Mouse (Mus musculus): ENCODE measurements around the gene Cnnm2. TPM values are rescaled to one million over a fixed set of nuclear protein-coding genes. Genes with fewer than 3 reads are reported as not detected.

The Cnnm2 gene
- total and polyA plus RNA-seq, 2 experiments from 2014 or later, result 9.5 to 47.2 TPM

- no peak for DNase-seq (ENCODE audit: low spot score)
- Histone ChIP-seq H3K4me2 (ENCODE audit: low read depth, low read length) (no peak overlapping the region), H3K9me3 (ENCODE audit: low read length) (no peaks in the 10 kb centered on the region), H3K27me3 (ENCODE audit: insufficient read depth, low read length) (no peaks in the 10 kb centered on the region), H3K9ac (replicated peaks; ENCODE audit: low read length) (no peak overlapping the region), H3K4me3 (ENCODE audit: low read length) (no peak overlapping the region), H3K4me1 (ENCODE audit: insufficient read depth, low read length) (peaks cover 3% of the 10 kb centered on the region; the same call in 1 of the 2 replicates), H3K27ac (no peak overlapping the region), H3K36me3 (ENCODE audit: insufficient read depth, low read length) (no peaks in the 10 kb centered on the region)
- ATAC-seq, result no peak
- WGBS, result 69% methylated on average over 2 of the region's 2 CpGs
- TF ChIP-seq CTCF (IDR thresholded peaks at IDR 0.05; ENCODE audit: low read depth), result no peak
Measured at GRCm38 (mm10) chr19:46803732-46804131, 42.3 kb downstream of the Cnnm2 start.

DNA sequence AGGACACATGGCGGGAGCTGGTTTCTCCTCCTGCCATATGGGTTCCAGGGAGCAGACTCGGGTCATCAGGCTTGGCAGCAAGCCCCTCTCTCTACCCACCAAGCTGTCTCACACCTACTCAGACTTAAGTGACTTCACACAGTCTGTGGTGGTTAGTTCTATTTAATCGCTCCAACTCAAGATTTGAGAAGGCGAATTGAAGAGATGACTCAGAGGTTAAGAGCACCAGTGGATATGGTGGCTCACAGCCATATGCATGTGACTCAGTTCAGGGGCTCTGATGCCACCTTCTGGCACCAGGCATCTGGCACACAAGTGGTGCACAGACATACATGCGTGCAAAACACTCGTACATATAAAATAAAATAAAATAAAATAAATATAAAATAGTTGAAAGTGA, 43.4 kb downstream of the Cnnm2 start:
- no peak overlapping the region for H3K4me3 ChIP-seq (ENCODE audit: low read length)
- DNase-seq (ENCODE audit: low spot score) (peak; percentile 45), ATAC-seq (no peak)
- H3K4me1 ChIP-seq (ENCODE audit: insufficient read depth, low read length), result peaks cover 3% of the 10 kb centered on the region; the same call in 1 of the 2 replicates
- 77% methylated on average over 6 of the region's 6 CpGs for WGBS
- no peaks in the 10 kb centered on the region for H3K36me3 ChIP-seq (ENCODE audit: insufficient read depth, low read length)
- H3K27ac ChIP-seq, result no peak overlapping the region
- no peaks in the 10 kb centered on the region for H3K9me3 ChIP-seq (ENCODE audit: low read length)
- no peaks in the 10 kb centered on the region for H3K27me3 ChIP-seq (ENCODE audit: insufficient read depth, low read length)
- H3K9ac ChIP-seq (replicated peaks; ENCODE audit: low read length), result no peak overlapping the region
- no peak overlapping the region for H3K4me2 ChIP-seq (ENCODE audit: low read depth, low read length)
- peak; percentile 18; the same call in 1 of the 2 replicates for TF ChIP-seq CTCF (IDR thresholded peaks at IDR 0.05; ENCODE audit: low read depth)

DNA sequence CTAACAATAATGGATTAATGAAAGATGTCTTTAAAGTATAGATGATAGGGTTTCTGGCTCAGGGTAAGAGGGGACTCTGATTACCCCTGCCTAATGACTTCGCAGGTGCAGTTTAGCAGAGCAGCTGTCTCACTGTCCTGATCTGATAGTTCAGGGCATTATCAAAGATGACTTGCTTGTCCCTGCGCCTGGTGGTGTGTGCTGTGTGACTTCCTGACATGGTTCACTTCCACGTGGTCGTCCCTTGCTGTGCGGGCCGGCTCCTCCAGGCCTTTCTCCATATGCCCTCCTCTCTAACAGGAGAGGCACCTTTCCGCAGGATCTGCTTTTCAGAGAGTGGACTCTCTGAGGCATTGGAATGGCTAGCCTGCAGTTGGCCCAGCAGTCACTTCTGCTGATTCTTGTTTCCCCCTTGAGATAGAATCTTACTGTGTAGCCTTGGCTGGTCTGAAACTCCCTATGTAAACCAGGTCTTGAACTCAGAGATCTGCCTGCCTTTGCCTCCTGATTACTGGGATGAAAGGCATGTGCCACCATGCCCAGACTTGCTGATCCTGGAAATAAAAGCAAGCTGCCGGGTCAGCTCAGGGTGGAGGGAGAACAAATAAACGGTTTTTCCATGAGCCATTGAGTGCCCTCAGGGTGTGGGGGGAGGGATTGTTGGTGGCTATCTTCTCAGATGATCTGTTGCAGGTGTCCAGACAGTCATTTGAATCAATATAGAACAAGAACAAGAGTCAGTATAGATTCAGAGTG, 44.7 kb downstream of the Cnnm2 start:
- Histone ChIP-seq H3K27me3 (ENCODE audit: insufficient read depth, low read length) (no peaks in the 10 kb centered on the region), H3K9ac (replicated peaks; ENCODE audit: low read length) (no peak overlapping the region), H3K4me2 (ENCODE audit: low read depth, low read length) (no peak overlapping the region), H3K9me3 (ENCODE audit: low read length) (no peaks in the 10 kb centered on the region), H3K4me3 (ENCODE audit: low read length) (no peak overlapping the region), H3K4me1 (ENCODE audit: insufficient read depth, low read length) (peaks cover 3% of the 10 kb centered on the region; the same call in 1 of the 2 replicates), H3K36me3 (ENCODE audit: insufficient read depth, low read length) (no peaks in the 10 kb centered on the region), H3K27ac (no peak overlapping the region)
- ATAC-seq (no peak), DNase-seq (ENCODE audit: low spot score) (no peak)
- 76% methylated on average over 9 of the region's 9 CpGs for WGBS
- TF ChIP-seq CTCF (IDR thresholded peaks at IDR 0.05; ENCODE audit: low read depth), result no peak

DNA sequence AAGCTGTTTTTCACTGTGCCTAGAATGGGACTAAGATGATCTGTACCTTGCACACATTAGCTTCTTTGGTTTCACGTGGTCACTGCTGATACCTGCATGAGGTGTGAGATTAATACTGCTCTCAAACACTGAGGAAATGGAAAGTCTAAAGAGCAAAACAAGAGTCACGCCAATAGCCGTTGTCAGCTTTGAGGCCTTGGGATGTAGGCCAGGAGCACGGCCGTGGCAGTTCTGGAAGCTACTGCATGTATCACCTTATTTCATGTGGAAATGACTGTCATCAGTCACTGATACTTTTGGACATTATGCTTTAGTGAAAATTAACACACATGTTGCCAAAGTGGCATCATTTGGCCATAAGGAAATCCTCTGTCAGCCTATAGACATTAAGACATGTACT, 46.9 kb downstream of the Cnnm2 start:
- H3K27me3 ChIP-seq (ENCODE audit: insufficient read depth, low read length), result no peaks in the 10 kb centered on the region
- H3K9me3 ChIP-seq (ENCODE audit: low read length), result no peaks in the 10 kb centered on the region
- no peak overlapping the region for H3K27ac ChIP-seq
- no peak overlapping the region for H3K9ac ChIP-seq (replicated peaks; ENCODE audit: low read length)
- ATAC-seq, result no peak
- TF ChIP-seq CTCF (IDR thresholded peaks at IDR 0.05; ENCODE audit: low read depth), result no peak
- no peaks in the 10 kb centered on the region for H3K36me3 ChIP-seq (ENCODE audit: insufficient read depth, low read length)
- no peak overlapping the region for H3K4me3 ChIP-seq (ENCODE audit: low read length)
- H3K4me1 ChIP-seq (ENCODE audit: insufficient read depth, low read length), result peaks cover 3% of the 10 kb centered on the region; the same call in 1 of the 2 replicates
- no peak overlapping the region for H3K4me2 ChIP-seq (ENCODE audit: low read depth, low read length)
- DNase-seq (ENCODE audit: low spot score), result no peak
- 93% methylated on average over 5 of the region's 5 CpGs for WGBS

- no peak for TF ChIP-seq CTCF (IDR thresholded peaks at IDR 0.05; ENCODE audit: low read depth)
- Histone ChIP-seq H3K27me3 (ENCODE audit: insufficient read depth, low read length) (no peaks in the 10 kb centered on the region), H3K9ac (replicated peaks; ENCODE audit: low read length) (no peak overlapping the region), H3K4me2 (ENCODE audit: low read depth, low read length) (no peak overlapping the region), H3K9me3 (ENCODE audit: low read length) (no peaks in the 10 kb centered on the region), H3K36me3 (ENCODE audit: insufficient read depth, low read length) (no peaks in the 10 kb centered on the region), H3K4me1 (ENCODE audit: insufficient read depth, low read length) (no peaks in the 10 kb centered on the region), H3K4me3 (ENCODE audit: low read length) (no peak overlapping the region), H3K27ac (no peak overlapping the region)
- DNase-seq (ENCODE audit: low spot score), result no peak
- ATAC-seq, result no peak
- WGBS, result 96% methylated on average over 5 of the region's 5 CpGs
Measured at GRCm38 (mm10) chr19:46809031-46809430, 47.6 kb downstream of the Cnnm2 start.

DNA sequence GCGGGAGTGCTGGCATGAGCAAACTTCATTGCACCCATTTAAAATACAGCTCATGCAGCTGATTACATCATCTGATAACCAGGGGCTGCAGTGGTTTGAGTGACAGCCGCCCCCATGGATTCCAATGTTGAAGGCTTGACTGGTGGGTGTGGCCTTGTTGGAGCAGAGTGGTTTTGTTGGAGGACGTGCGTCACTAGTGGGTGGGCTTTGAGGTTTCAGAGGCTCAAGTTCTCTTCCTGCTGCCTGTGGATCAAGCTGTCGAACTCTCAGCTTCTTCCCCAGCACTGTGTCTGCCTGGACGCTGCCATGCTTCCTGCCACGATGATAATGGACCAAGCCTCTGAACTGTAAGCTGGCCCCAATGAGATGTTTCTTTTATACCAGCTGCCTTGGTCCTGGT, 57.9 kb downstream of the Cnnm2 start:
- no peaks in the 10 kb centered on the region for H3K4me1 ChIP-seq (ENCODE audit: insufficient read depth, low read length)
- no peak overlapping the region for H3K9ac ChIP-seq (replicated peaks; ENCODE audit: low read length)
- H3K9me3 ChIP-seq (ENCODE audit: low read length), result no peaks in the 10 kb centered on the region
- no peak overlapping the region for H3K4me3 ChIP-seq (ENCODE audit: low read length)
- no peak overlapping the region for H3K27ac ChIP-seq
- no peak overlapping the region for H3K4me2 ChIP-seq (ENCODE audit: low read depth, low read length)
- no peaks in the 10 kb centered on the region for H3K27me3 ChIP-seq (ENCODE audit: insufficient read depth, low read length)
- DNase-seq (ENCODE audit: low spot score), result no peak
- no peaks in the 10 kb centered on the region for H3K36me3 ChIP-seq (ENCODE audit: insufficient read depth, low read length)
- TF ChIP-seq CTCF (IDR thresholded peaks at IDR 0.05; ENCODE audit: low read depth), result no peak
- ATAC-seq, result no peak
- WGBS, result 65% methylated on average over 7 of the region's 7 CpGs

DNA sequence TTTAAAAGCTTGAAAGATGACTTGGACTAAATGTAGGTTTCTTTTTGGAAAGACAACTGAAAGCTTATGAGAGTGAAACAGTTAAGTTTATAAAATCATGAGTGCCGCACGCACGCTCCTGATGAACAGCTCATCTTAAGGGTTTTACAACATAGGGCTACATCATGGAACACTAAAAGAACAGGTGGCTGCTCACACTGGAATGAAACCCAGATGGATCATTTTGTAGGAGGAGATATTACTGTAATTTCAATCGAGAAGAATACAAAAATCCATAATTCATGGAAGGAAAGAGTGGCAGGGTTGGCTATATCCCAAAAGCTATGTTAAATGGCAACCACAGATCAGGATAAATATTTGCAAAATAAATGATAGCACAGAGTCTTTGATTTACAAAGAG, 61.1 kb downstream of the Cnnm2 start:
- 82% methylated on average over 4 of the region's 4 CpGs for WGBS
- TF ChIP-seq CTCF (IDR thresholded peaks at IDR 0.05; ENCODE audit: low read depth), result no peak

More for the DNA sequence above, 61.1 kb downstream of the Cnnm2 start:
- H3K27me3 ChIP-seq (ENCODE audit: insufficient read depth, low read length), result no peaks in the 10 kb centered on the region
- no peak for ATAC-seq
- H3K36me3 ChIP-seq (ENCODE audit: insufficient read depth, low read length), result no peaks in the 10 kb centered on the region
- H3K9ac ChIP-seq (replicated peaks; ENCODE audit: low read length), result no peak overlapping the region
- H3K27ac ChIP-seq, result no peak overlapping the region
- DNase-seq (ENCODE audit: low spot score), result no peak
- H3K4me2 ChIP-seq (ENCODE audit: low read depth, low read length), result no peak overlapping the region
- H3K4me1 ChIP-seq (ENCODE audit: insufficient read depth, low read length), result no peaks in the 10 kb centered on the region
- H3K9me3 ChIP-seq (ENCODE audit: low read length), result no peaks in the 10 kb centered on the region
- H3K4me3 ChIP-seq (ENCODE audit: low read length), result no peak overlapping the region

Measured in hindbrain, postnatal 0 days (tissue).